Mouse (Mus musculus): Measurements from ENCODE around the gene Syn1.

- no peak for TF ChIP-seq EP300 (IDR thresholded peaks at IDR 0.05; ENCODE audit: low read depth)
- peak; percentile 64 for TF ChIP-seq CTCF (IDR thresholded peaks at IDR 0.05; ENCODE audit: low read depth)
These were observed 25.3 kb upstream of the Syn1 start for GRCm38 (mm10) chrX:20946055-20946454.

All from liver, postnatal 0 days (tissue).